Mouse (Mus musculus) skeletal muscle tissue, adult 2 months (tissue): ENCODE measurements around the gene Cdsn.
A peak's percentile ranks its signal among the peaks of the same experiment; 100 is the strongest.
"Not testable (repeated sequence)": the region's sequence is repeated elsewhere in the genome, so short reads cannot be mapped to it uniquely, and the experiment has no call there.

Experiments
- DNase-seq: peaks from one replicate; pipeline ENCODE4 v3.0.0-alpha.2; 2012; ENCODE audit warnings: low read depth, low spot score

The Cdsn gene

GRCm38 (mm10) chr17:35551881-35552414 is at the start of gene Cdsn:
TSS of gene Cdsn (plus strand) at chr17:35552128.
- no peak for DNase-seq

GRCm38 (mm10) chr17:35502226-35502625 is 49.7 kb upstream of the Cdsn start:
- DNase-seq, result no peak

GRCm38 (mm10) chr17:35502762-35503161 is 49.2 kb upstream of the Cdsn start:
- no peak for DNase-seq

GRCm38 (mm10) chr17:35503849-35504248 is 48.1 kb upstream of the Cdsn start:
- no peak for DNase-seq

DNA sequence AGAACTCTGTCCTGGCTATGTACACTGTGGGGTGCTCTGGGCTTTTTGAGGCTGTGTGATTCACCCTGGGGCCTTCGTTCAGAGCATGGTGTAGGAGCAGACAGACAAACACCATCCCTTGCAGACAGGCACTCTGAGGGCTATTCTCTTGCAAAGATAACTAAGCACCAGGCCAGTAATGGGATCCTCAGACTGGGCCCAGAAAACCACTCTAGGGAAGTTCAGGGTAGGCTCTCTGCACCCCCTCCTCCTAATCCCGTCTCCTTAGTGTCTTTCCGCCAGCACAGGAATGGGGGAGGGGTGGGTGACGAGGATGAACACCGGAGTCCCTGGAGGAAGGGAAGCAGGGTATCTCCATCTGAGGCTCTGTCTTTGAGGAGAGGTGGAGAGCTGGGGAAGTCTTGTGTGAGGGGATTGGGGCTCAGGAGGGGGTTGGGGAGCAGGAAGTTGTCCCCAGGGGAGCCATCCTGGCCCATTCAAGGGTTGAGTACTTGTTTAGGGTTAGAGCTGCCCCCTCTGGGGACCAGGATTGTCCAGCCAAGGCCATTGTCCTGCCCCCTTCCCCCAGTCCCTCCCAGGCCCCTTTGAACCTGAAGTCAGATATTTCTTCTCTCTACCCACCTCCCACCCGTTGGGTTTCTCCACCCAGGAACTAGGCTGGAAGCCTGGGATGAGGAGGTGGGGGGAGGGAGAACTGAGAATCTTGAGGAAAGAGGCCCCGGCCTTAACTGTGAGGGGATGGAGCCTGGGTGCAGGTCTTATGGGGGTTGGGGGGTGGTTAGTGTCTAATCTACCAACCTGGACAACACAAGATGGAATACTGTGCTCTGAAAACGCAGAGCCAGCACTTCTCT is 47.1 kb upstream of the Cdsn start:
- no peak for DNase-seq

GRCm38 (mm10) chr17:35505776-35506175 is 46.2 kb upstream of the Cdsn start, which contains the start of gene Pou5f1:
TSS of gene Pou5f1 (plus strand) at chr17:35506018.
- no peak for DNase-seq

- DNase-seq, result no peak
Observed at GRCm38 (mm10) chr17:35506881-35507280, 45.0 kb upstream of the Cdsn start.

DNA sequence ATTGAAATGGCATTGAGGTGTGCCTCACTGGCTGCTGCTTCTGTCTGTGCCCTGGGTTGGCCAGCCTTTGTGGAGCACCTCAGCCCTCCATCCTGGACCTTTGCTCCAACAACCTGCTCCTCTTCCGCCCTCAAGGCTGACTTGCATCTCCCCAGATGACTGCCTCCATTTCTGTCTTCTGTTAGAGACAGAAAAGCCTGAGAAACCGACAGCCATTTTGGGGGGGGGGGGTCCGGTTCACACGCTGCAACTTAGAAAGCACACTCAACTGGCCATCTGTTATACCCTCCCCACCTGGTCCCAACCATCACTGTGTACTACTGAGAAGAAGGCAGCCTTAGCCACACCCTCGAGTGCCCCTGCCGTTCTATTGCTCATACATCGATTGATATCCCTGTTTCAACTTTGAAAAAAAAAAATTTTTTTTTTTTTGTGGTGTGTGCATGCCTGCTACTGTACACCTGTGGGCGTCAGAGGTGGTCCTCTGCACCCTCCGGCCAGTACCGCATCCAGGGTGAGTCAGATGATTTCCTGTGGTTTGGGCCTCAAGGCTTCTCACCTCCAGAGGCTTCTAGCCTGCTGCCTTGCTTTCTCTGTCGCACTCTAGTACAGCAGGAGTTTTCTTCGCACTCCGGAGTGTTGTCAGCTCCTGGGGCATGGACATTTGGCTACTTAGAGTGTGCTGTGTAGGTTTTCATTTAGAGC is 44.2 kb upstream of the Cdsn start:
- DNase-seq, result no peak

GRCm38 (mm10) chr17:35508279-35508678 is 43.6 kb upstream of the Cdsn start:
- DNase-seq, result not testable (repeated sequence)

DNA sequence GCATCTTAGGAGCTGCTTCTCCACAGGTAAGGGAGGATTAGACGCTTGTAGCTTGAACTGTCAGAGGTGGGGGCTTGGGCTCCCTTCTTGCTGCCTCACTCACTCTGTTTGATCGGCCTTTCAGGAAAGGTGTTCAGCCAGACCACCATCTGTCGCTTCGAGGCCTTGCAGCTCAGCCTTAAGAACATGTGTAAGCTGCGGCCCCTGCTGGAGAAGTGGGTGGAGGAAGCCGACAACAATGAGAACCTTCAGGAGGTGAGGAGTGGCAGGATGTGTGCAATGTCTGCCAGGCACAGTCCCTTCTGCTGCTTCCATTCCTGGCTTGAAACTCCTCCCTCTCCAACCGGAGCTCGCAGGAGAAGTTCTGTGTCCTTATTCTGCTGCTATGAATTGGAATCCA is 42.6 kb upstream of the Cdsn start:
- no peak for DNase-seq

- no peak for DNase-seq
Observed at GRCm38 (mm10) chr17:35512916-35513626, 38.9 kb upstream of the Cdsn start.

GRCm38 (mm10) chr17:35513886-35514285 is 38.0 kb upstream of the Cdsn start:
- DNase-seq, result no peak

- DNase-seq, result no peak
Observed at GRCm38 (mm10) chr17:35514756-35515155, 37.2 kb upstream of the Cdsn start.

GRCm38 (mm10) chr17:35515911-35516640 is 35.9 kb upstream of the Cdsn start:
- no peak for DNase-seq

DNA sequence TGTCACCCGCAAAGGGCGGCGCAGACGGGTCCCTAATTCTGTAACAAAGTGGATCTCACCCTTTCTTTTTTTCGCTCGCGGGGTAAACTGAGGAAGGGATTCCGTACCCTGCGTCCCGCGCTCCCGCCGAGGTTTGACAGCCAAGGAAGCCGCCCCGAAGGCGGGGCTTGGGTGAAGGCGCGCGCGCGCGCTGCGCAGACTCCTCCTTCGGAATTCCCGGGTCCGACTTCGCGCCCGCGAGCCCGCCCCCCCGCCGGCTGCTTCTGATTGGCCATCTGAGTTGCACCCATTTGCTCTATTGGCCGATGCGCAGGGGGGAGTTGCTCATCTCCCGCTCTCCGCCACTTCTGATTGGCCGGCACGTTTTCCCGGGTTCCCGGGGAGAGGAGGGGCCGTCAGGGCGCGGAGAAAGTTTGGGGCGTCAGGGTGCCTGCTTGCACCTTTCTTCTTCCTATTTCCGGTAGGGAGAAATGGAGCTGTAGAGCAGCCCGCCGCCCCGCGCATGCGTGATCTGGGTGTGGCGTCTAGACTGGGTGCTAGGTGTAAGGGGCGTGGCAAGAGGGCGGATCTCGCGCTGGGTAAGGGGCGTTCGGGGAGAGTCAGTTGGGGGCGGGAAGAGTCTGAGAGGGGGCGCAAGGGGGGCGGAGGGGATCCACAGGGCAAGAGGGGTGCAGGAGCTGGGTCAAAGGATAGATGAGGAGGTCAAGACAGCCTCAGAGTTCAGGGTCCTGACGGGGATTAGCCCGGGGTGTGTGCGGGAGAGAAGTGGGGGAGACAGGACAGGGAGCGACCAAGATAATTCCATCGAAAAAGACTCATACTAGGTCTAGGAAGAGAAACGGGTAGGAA is 35.1 kb upstream of the Cdsn start, which contains the start of the genes Tcf19 and Cchcr1:
Gene Tcf19, minus strand, starts transcription at position 173 of the 849 bp plus-strand sequence.
Gene Cchcr1, plus strand, starts transcription at position 449 of the 849 bp plus-strand sequence.
- peak; percentile 94 for DNase-seq

GRCm38 (mm10) chr17:35517526-35517925 is 34.4 kb upstream of the Cdsn start:
- DNase-seq, result no peak

DNA sequence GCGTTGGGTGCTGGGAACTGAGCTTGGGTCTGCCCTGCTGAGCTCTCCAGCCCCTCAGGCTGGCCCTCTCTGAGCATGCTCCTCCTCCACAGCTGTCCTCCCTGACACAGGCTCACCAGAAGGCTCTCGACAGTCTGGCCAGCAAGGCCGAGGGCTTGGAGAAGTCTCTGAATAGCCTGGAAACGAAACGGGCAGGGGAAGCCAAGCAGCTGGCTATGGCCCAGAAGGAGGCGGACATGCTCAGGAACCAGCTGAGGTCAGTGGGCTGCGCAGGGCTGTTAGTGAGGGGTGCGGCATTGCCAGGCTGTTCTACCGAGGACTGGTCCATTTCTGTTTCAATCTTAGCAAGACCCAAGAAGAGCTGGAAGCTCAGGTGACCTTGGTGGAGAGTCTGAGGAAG is 27.6 kb upstream of the Cdsn start:
- DNase-seq, result no peak

GRCm38 (mm10) chr17:35526644-35527043 is 25.3 kb upstream of the Cdsn start:
- DNase-seq, result no peak

DNA sequence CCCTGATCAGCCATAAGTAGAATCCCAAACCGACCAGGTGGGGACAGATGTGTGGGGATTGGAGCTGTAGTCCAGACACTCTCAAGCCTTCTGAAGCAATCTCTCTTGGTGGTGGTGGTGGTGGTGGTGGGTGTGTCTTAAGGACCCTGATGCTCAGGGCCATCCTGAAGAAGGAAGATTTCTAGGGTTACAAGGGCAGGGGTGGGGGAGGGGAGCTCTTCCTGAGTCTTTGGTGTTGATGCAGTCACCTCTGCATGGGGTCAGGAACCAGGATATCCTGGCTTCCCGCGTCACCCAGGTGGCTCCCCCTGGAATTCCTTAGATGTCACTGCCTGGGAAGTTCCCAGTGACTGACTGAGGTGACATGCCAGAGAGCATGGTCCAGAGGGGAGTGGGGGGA is 19.6 kb upstream of the Cdsn start:
- DNase-seq, result no peak

GRCm38 (mm10) chr17:35532901-35533300 is 19.0 kb upstream of the Cdsn start, which contains the start of gene Psors1c2:
TSS of gene Psors1c2 (plus strand) at chr17:35533201.
- no peak for DNase-seq
